Mouse (Mus musculus): ENCODE results near the gene C130050O18Rik. TPM values are rescaled to one million over a fixed set of nuclear protein-coding genes. Genes with fewer than 3 reads are reported as not detected.

Gene C130050O18Rik
- total and polyA plus RNA-seq, 3 experiments: 0.12 to 0.21 TPM; not detected in 1

DNA sequence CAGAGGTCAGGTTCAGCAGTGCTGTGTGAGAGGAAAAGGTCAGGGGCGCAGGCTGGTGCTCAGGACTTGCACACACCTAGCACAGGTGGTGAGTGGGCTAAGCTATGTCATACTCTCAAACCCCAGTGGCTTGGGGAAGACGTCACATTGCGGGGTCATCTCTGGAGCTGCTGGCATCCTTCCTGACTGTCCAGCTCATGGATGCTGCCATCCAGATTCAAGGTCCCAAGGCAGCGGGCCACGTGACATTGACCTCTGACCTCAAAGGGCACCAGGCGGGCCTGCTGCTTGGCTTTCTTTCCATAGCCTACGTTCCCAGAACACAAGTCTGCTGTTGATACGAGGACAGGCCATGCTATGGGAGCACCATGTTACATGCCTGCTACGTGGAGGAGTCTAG, 21.9 kb downstream of the C130050O18Rik start:
- H3K4me1 ChIP-seq (ENCODE audit: control insufficient read depth in 1 of 2, insufficient read depth in 2 of 2, low read length in 2 of 2): peaks cover 8 to 12% of the 10 kb centered on the region in 2 experiments
- no peak for TF ChIP-seq NELFE (IDR thresholded peaks at IDR 0.05; ENCODE audit: low read depth, low read length)
- no peak for TF ChIP-seq UBTF (IDR thresholded peaks at IDR 0.05; ENCODE audit: borderline replicate concordance, insufficient read depth, low read depth, low read length)
- TF ChIP-seq JUND (IDR thresholded peaks at IDR 0.05; ENCODE audit: low read depth, low read length): no peak
- no peak for TF ChIP-seq ZKSCAN1 (IDR thresholded peaks at IDR 0.05; ENCODE audit: low read depth, low read length)
- TF ChIP-seq GABPA (IDR thresholded peaks at IDR 0.05; ENCODE audit: low read depth, low read length): no peak
- TF ChIP-seq ZNF384 (IDR thresholded peaks at IDR 0.05; ENCODE audit: low read depth, low read length): no peak
- no peak for TF ChIP-seq ZMIZ1 (IDR thresholded peaks at IDR 0.05; ENCODE audit: low read depth, low read length)
- TF ChIP-seq RCOR1 (IDR thresholded peaks at IDR 0.05; ENCODE audit: low read depth, low read length): no peak
- no peak for TF ChIP-seq USF1 (IDR thresholded peaks at IDR 0.05; ENCODE audit: low read depth, low read length)
- TF ChIP-seq MYB (IDR thresholded peaks at IDR 0.05; ENCODE audit: low read depth, low read length): no peak
- no peak for TF ChIP-seq TBP (IDR thresholded peaks at IDR 0.05; ENCODE audit: low read depth, low read length)
- TF ChIP-seq MAX (IDR thresholded peaks at IDR 0.05; ENCODE audit: low read length): no peak
- no peak for TF ChIP-seq EP300 (IDR thresholded peaks at IDR 0.05; ENCODE audit: low read depth in 1 of 2, low read length in 2 of 2)
- TF ChIP-seq CHD1 (IDR thresholded peaks at IDR 0.05; ENCODE audit: low read depth, low read length): no peak
- no peak for TF ChIP-seq ETS1 (IDR thresholded peaks at IDR 0.05; ENCODE audit: low read depth, low read length)
- no peak for TF ChIP-seq MAZ (IDR thresholded peaks at IDR 0.05; ENCODE audit: low read depth, low read length)
- TF ChIP-seq TAL1 (IDR thresholded peaks at IDR 0.05; ENCODE audit: low read length): no peak
- TF ChIP-seq POLR2A (IDR thresholded peaks at IDR 0.05; ENCODE audit: control insufficient read depth in 1 of 2, insufficient read depth in 1 of 2, low read depth in 1 of 2, low read length in 2 of 2, poor library complexity in 1 of 2): no peak
- no peak for TF ChIP-seq CHD2 (IDR thresholded peaks at IDR 0.05; ENCODE audit: low read length)
- TF ChIP-seq ELF1 (IDR thresholded peaks at IDR 0.05; ENCODE audit: low read depth, low read length): no peak
- no peaks in the 10 kb centered on the region for H3K27me3 ChIP-seq (ENCODE audit: control insufficient read depth in 1 of 2, insufficient read depth in 2 of 2, low read length in 2 of 2)
- H3K4me3 ChIP-seq (ENCODE audit: control insufficient read depth in 1 of 2, insufficient read depth in 1 of 2, low read depth in 2 of 2, low read length in 2 of 2): no peak overlapping the region
- no peaks in the 10 kb centered on the region for H3K79me2 ChIP-seq (ENCODE audit: control insufficient read depth, insufficient read depth, low read length, poor library complexity)
- H3K27ac ChIP-seq (ENCODE audit: control insufficient read depth, low read depth, low read length): no peak overlapping the region
- H3K9ac ChIP-seq (ENCODE audit: control insufficient read depth, low read depth, low read length, poor library complexity, severe bottlenecking): no peak overlapping the region
- peaks cover 0 to 5% of the 10 kb centered on the region in 2 experiments; a peak in 1 of 4 replicates for H3K36me3 ChIP-seq (ENCODE audit: control insufficient read depth in 1 of 2, insufficient read depth in 2 of 2, low read length in 2 of 2)
- DNase-seq (ENCODE audit: low read depth, low spot score): no peak
- no peaks in the 10 kb centered on the region for H3K9me3 ChIP-seq (replicated peaks; ENCODE audit: insufficient read depth, low read length)

DNA sequence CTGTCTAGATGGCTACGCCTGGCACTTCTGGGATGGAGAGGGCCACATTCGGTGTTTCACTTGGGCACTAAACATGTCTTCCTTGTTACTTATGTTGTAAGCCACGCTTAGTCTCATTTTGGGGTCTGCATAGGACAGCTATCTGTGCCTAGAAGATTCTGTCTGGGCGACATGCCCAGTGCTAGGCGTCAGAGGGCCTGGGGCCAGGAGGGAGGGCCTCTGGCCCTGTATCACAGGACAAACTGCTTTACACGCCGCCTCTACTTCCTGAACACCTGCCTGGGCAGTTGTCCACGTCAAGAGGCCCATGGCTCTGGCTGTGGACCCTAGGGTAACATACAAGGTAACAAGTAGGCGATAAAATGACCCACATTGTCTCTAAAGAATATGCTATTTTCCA, 22.9 kb downstream of the C130050O18Rik start:
- DNase-seq (ENCODE audit: low read depth, low spot score): peak; percentile 17
- Histone ChIP-seq H3K9me3 (replicated peaks; ENCODE audit: insufficient read depth, low read length) (no peaks in the 10 kb centered on the region), H3K9ac (ENCODE audit: control insufficient read depth, low read depth, low read length, poor library complexity, severe bottlenecking) (no peak overlapping the region), H3K4me1 (ENCODE audit: control insufficient read depth in 1 of 2, insufficient read depth in 2 of 2, low read length in 2 of 2) (peaks cover 8 to 12% of the 10 kb centered on the region in 2 experiments), H3K79me2 (ENCODE audit: control insufficient read depth, insufficient read depth, low read length, poor library complexity) (no peaks in the 10 kb centered on the region), H3K36me3 (ENCODE audit: control insufficient read depth in 1 of 2, insufficient read depth in 2 of 2, low read length in 2 of 2) (peaks cover 0 to 5% of the 10 kb centered on the region in 2 experiments; a peak in 1 of 4 replicates), H3K27me3 (ENCODE audit: control insufficient read depth in 1 of 2, insufficient read depth in 2 of 2, low read length in 2 of 2) (no peaks in the 10 kb centered on the region), H3K4me3 (ENCODE audit: control insufficient read depth in 1 of 2, insufficient read depth in 1 of 2, low read depth in 2 of 2, low read length in 2 of 2) (no peak overlapping the region), H3K27ac (ENCODE audit: control insufficient read depth, low read depth, low read length) (no peak overlapping the region)
- TF ChIP-seq ZC3H11A (IDR thresholded peaks at IDR 0.05; ENCODE audit: low read depth, low read length): no peak
- TF ChIP-seq MAX (IDR thresholded peaks at IDR 0.05; ENCODE audit: low read length): no peak
